Mouse (Mus musculus) small intestine, adult 2 months (tissue): ENCODE results near the gene Myl7. TPM values are rescaled to one million over a fixed set of nuclear protein-coding genes. Genes with fewer than 3 reads are reported as not detected.
A peak's percentile ranks its signal among the peaks of the same experiment; 100 is the strongest.
"Not testable (repeated sequence)": the region's sequence is repeated elsewhere in the genome, so short reads cannot be mapped to it uniquely, and the experiment has no call there.

Experiments used
- H3K27ac ChIP-seq: fragments of 200-500 bp; 2 replicates; pipeline ENCODE4 v1.5.1; 2012; ENCODE audit warnings: low read depth, low read length, control low read depth, inconsistent platforms; ENCODE audit not compliant: insufficient read depth
- H3K27me3 ChIP-seq: fragments of 200-500 bp; 2 replicates; pipeline ENCODE4 v1.6.1; 2012; ENCODE audit warnings: mild to moderate bottlenecking, moderate library complexity, low read length, inconsistent platforms; ENCODE audit not compliant: control insufficient read depth, insufficient read depth
- H3K36me3 ChIP-seq: fragments of 200-500 bp; 2 replicates; pipeline ENCODE4 v1.6.1; 2012; ENCODE audit warnings: mild to moderate bottlenecking, low read length, control low read depth, inconsistent platforms; ENCODE audit not compliant: control insufficient read depth, insufficient read depth
- H3K4me1 ChIP-seq: fragments of 200-500 bp; 2 replicates; pipeline ENCODE4 v1.6.1; 2012; ENCODE audit warnings: low read length, inconsistent platforms, mixed read lengths; ENCODE audit not compliant: control insufficient read depth, insufficient read depth, insufficient read length
- H3K4me3 ChIP-seq: fragments of 200-500 bp; 2 replicates; pipeline ENCODE4 v1.5.1; 2012; ENCODE audit warnings: low read depth, mild to moderate bottlenecking, control low read depth, inconsistent platforms, low read length, moderate library complexity
- CTCF ChIP-seq: fragments of 200-500 bp; IDR thresholded peaks from 2 replicates; pipeline ENCODE4 v1.5.1; 2012; ENCODE audit warnings: low read depth, mild to moderate bottlenecking, control low read depth, inconsistent platforms, low read length, moderate library complexity, mixed read lengths; ENCODE audit not compliant: insufficient replicate concordance, insufficient read length; ENCODE audit errors: extremely low read depth
- POLR2A ChIP-seq: fragments of 200-500 bp; IDR thresholded peaks from 2 replicates; pipeline ENCODE4 v1.6.1; 2012; ENCODE audit warnings: low read depth, mild to moderate bottlenecking, control low read depth, inconsistent platforms, low read length, moderate library complexity
- WGBS: fragments of 180-500 bp; shearing (Covaris S2); methylation state at CpG from one replicate; pipeline ENCODE4 v1.1.7; 2018; 5-methylcytosine and 5-hydroxymethylcytosine counted together
- polyA plus RNA-seq: library from polyadenylated mRNA; depleted of rRNA; stranded (reverse); fragments of >200 nt; gene quantifications from 2 replicates; pipeline ENCODE4 v1.2.3, GENCODE M21; 2012; rRNA removed

Gene Myl7
- 4.3 and 9.7 TPM in 2 replicates for polyA plus RNA-seq

- TF ChIP-seq POLR2A (no peak), CTCF (no peak)
- no peaks in the 10 kb centered on the region for H3K27me3 ChIP-seq
- H3K36me3 ChIP-seq, result no peaks in the 10 kb centered on the region
- H3K4me3 ChIP-seq, result peak within 1 kb of the TSS; percentile 31
- WGBS, result 26% methylated on average over 5 of the region's 5 CpGs
- H3K4me1 ChIP-seq, result peaks cover 44% of the 10 kb centered on the region
- H3K27ac ChIP-seq, result peak within 1 kb of the TSS; percentile 32; the same call in 1 of the 2 replicates
These were observed at the start of gene Myl7 for GRCm38 (mm10) chr11:5898531-5898930. TSS of gene Myl7 (minus strand) at chr11:5898782.

GRCm38 (mm10) chr11:5947796-5948195 is 49.2 kb upstream of the Myl7 start:
- H3K27me3 ChIP-seq, result no peaks in the 10 kb centered on the region
- H3K27ac ChIP-seq, result no peak overlapping the region
- H3K36me3 ChIP-seq, result no peaks in the 10 kb centered on the region
- no peaks in the 10 kb centered on the region for H3K4me1 ChIP-seq
- WGBS, result 56% methylated on average over 4 of the region's 4 CpGs
- TF ChIP-seq CTCF (no peak), POLR2A (no peak)
- H3K4me3 ChIP-seq, result no peak overlapping the region

GRCm38 (mm10) chr11:5945096-5945495 is 46.5 kb upstream of the Myl7 start:
- Histone ChIP-seq H3K27me3 (no peaks in the 10 kb centered on the region), H3K36me3 (no peaks in the 10 kb centered on the region), H3K27ac (no peak overlapping the region), H3K4me3 (no peak overlapping the region), H3K4me1 (no peaks in the 10 kb centered on the region)
- TF ChIP-seq POLR2A (no peak), CTCF (no peak)
- WGBS, result 41% methylated on average over 2 of the region's 2 CpGs

- H3K36me3 ChIP-seq, result no peaks in the 10 kb centered on the region
- 86% methylated on average over 6 of the region's 6 CpGs for WGBS
- no peaks in the 10 kb centered on the region for H3K4me1 ChIP-seq
- H3K27ac ChIP-seq, result no peak overlapping the region
- no peaks in the 10 kb centered on the region for H3K27me3 ChIP-seq
- TF ChIP-seq POLR2A (no peak), CTCF (no peak)
- H3K4me3 ChIP-seq, result no peak overlapping the region
These were observed 44.4 kb upstream of the Myl7 start for GRCm38 (mm10) chr11:5942966-5943365.

GRCm38 (mm10) chr11:5934531-5934930 is 35.9 kb upstream of the Myl7 start:
- 92% methylated on average over 11 of the region's 11 CpGs for WGBS

GRCm38 (mm10) chr11:5931947-5932346 is 33.4 kb upstream of the Myl7 start:
- 91% methylated on average over 6 of the region's 6 CpGs for WGBS
- H3K27me3 ChIP-seq, H3K4me1 ChIP-seq, H3K27ac ChIP-seq, H3K4me3 ChIP-seq, H3K36me3 ChIP-seq: not testable (repeated sequence)

More at GRCm38 (mm10) chr11:5934531-5934930, 35.9 kb upstream of the Myl7 start:
- not testable (repeated sequence) for H3K27me3 ChIP-seq, H3K4me3 ChIP-seq, H3K4me1 ChIP-seq, H3K27ac ChIP-seq, H3K36me3 ChIP-seq

- Histone ChIP-seq H3K4me1 (no peaks in the 10 kb centered on the region), H3K27me3 (no peaks in the 10 kb centered on the region), H3K27ac (no peak overlapping the region), H3K4me3 (no peak overlapping the region), H3K36me3 (no peaks in the 10 kb centered on the region)
- TF ChIP-seq POLR2A, result no peak
- TF ChIP-seq CTCF, result no peak
- WGBS, result 71% methylated on average over 1 of the region's 1 CpGs
These were observed 32.0 kb upstream of the Myl7 start for GRCm38 (mm10) chr11:5930578-5930977.

GRCm38 (mm10) chr11:5926696-5927220 is 28.2 kb upstream of the Myl7 start:
- H3K27ac ChIP-seq, result no peak overlapping the region
- no peaks in the 10 kb centered on the region for H3K36me3 ChIP-seq
- no peaks in the 10 kb centered on the region for H3K27me3 ChIP-seq
- H3K4me3 ChIP-seq, result no peak overlapping the region
- 62% methylated on average over 3 of the region's 3 CpGs for WGBS
- TF ChIP-seq CTCF, result no peak
- TF ChIP-seq POLR2A, result no peak
- no peaks in the 10 kb centered on the region for H3K4me1 ChIP-seq
